Mouse (Mus musculus) embryonic stem cell, embryonic (primary cell): ENCODE measurements around the gene Csmd2.

Source experiments
- CTCF ChIA-PET, 4 experiments: fragments of 300-600 bp in 2 of 4; fragments of 350-600 bp in 2 of 4; sonication (Branson Sonifier 250); formaldehyde crosslinking; loops; one replicate each; lab custom pipeline; 2022; ENCODE audit warnings: inconsistent platforms in 2 of 4; lab: Charles Lee
- POLR2A ChIA-PET, 4 experiments: fragments of 300-600 bp in 2 of 4; fragments of 350-600 bp in 2 of 4; sonication (Branson Sonifier 250); formaldehyde crosslinking; loops; one replicate each; lab custom pipeline; 2022; ENCODE audit warnings: antibody characterized with exemption in 4 of 4, inconsistent platforms in 1 of 4; lab: Charles Lee

The Csmd2 gene

GRCm38 (mm10) chr4:128405576-128405975 lies 417.9 kb downstream of the Csmd2 start:
- POLR2A ChIA-PET: no interaction called here
- CTCF ChIA-PET: interaction anchor here in 2 of 4 experiments (0.6 kb wide), 2 partner anchors 13 to 620 kb away, joined by 3 read pairs; no protein-coding TSS in a partner anchor

DNA sequence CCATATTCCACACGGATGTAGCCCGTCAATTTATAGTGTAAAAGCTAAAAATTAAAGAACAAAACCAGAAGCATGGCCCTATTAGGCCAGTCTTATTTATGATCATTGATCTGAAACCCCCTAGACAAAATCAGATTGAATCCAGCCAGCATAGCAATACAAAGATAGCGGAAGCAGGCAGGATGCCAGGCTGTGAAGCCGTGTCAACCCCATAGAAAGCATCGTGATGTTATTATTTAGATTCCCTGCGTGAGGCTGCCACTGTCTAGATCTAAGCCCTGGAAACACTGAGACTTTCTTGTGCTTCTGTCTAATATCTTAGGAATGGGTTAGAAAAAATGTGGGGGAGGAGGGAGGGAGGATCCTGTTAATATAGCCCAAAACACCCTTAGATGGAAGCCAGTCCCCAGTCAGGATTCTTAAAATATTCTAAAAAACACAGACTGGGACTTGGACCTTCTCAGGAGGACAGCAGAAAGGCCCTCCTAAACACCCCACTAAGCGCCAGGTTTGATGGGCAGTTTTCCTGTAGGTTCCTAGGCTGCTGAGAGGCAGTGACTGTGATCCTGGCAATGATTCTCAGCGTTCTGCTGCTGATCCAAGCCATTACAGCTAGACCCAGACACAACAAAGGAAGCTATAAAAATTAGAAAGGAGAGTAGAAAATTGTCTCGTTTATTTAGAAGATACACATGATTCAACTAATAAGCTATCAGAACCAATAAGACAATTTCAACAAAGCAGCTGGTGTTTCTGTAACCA lies 419.6 kb downstream of the Csmd2 start:
- ChIA-PET POLR2A (no interaction called here), CTCF (interaction anchor here in 1 of 4 experiments (0.5 to 0.7 kb wide), 3 partner anchors 536 to 1053 kb away, joined by 3 to 7 read pairs (median 5); partner anchors contain the start of gene Gjb4)

DNA sequence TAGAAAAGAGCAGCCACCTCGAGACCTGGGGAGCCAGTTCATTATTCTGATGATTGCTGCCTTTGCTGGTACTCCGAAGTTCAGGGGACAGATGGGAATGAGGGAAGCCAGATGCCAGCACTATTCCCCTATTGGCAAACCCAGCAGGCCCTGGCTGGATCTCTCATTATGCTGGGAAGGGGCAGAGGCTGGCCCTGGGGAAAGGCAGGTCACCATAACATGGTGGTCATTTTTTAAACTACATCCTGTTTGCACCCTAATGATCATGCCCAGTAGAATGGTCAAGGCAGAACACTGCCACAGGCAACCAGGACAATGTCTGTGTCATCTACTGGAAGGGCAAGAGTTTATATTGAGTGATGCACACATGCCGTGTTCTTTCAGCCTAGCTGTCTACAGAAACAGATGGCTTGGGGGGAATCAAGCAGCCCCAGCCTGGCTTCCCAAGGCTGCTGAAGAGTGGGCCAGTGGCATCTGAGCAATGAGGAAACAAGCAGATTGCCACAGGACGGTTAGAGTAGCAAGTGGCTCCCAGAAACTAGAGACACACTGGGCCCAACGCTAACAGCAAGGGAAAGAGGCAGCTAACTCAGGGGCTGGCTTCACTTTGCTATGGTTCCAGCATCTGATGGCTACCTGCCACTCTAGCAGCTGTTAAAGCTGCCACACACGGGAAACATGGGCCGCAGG lies 424.4 kb downstream of the Csmd2 start:
- ChIA-PET POLR2A (no interaction called here), CTCF (no interaction called here)

DNA sequence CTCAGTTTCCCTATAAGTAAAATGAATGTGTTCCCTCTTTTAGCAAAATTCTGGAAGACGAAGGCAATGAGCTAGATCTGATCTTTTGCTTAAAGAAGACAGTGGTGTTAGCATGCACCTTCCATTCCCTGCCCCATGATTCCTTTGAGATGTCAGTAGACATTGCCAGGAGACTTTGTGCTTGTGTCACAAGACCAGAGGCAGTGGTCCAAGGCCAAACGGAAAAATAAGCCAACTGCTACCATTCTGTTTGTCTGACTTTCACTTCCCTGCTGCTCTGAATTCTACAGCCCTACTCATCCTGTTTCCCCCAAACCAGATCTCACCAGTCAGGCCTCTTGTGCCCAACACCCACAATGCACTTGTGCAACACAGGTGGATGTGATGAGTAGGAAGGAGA lies 427.1 kb downstream of the Csmd2 start:
- ChIA-PET CTCF (no interaction called here), POLR2A (no interaction called here)

DNA sequence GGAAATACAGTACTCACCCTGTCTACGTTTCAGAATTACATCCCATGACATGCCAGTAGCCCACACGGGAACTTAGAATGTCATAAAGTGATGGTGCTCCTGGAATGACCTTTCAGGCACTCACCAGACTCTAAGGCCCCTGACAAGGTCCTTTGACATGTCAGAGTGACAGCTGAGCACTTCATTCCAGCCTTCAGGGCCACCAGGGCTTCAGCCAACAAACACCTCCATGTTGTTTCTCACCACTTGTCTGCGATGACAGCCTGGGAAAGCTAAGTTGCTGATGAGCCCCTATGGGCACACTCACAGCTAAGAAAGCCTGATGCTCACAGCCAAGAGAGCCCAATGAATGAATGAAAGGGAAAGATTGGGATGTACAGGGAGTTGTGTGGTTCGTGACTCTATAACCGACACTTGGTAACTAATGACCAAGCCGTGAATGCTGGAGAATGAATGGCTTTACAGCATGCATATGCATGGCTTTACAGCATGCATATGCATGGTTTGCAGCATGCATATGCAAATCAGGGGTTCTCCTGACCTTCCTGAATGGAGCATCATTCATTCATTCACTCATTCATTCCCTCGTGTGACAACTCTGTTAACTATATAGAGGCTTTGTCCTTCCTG lies 432.4 kb downstream of the Csmd2 start:
- ChIA-PET POLR2A (no interaction called here), CTCF (no interaction called here)

DNA sequence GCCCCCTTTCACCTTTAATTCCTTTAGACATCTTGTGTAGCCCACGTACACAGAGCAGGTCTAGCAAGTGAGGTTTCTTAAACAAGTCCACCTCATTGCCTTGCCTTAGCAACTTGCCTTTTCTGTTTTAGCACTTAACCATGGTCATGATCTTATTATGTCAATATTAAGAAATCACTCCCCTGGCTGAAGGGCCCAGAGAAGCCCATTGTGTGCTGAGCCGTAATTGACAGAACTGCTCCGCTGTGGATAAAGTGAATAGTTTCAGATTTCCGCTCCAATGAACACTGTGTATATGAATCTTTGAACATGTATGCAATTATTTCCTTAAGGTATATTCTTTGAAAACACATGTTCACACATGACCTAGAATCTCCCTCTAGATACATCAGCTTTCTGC lies 434.8 kb downstream of the Csmd2 start:
- ChIA-PET POLR2A (no interaction called here), CTCF (no interaction called here)

DNA sequence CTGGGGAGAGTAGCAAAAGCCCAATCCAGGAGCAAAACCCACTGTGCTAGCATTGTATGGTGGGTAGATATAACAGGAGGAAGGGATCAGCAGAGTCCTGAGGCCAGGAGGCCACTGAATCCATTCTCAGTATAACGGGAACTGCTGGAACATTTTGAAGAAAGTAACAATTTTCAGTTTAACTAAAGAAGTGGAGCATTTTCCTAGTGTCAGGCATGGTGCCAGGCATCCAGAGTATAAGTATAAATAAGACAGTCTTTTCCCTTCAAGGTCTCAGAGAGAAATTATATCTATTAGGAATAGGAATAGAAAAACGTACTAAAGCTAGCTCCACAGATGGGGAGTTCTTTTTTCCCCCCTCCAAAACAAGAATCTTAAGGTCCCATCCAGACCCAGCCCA lies 437.7 kb downstream of the Csmd2 start:
- ChIA-PET CTCF (no interaction called here), POLR2A (no interaction called here)

DNA sequence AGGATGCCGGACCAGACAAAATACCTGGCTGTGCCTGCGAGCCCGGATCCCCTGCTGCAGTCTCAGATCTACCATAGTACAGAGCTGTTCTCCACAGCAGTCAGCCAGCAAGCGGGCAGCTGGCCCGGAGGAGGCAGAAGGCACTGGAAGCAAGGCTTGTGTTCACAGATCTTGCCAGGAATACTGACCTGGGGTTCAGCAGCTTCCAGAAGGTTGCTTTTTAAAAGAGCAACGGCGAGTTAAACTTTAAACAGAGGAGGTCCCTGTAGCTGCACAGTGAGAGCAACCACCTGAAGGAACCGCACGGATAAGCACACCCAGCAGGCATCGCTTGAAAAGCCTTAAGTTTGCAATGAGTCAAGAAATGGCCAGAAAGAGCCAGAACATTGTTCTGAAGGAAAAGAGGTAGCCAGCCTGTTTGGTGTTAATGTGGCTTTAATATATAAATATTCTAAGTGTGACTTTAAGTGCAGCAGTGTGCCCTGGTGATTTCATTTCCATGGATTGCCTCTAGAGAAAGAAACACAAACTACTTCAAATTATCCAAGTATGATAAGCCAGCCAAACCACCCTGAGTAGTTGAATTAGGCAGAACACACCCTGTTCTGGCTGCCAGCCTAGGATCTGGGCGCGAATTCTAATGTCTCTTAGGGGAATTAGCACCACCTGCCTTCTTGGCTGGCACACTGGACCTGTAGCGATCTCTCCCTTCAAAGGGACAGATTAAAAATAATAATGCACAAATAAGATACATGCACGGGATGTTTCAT lies 439.8 kb downstream of the Csmd2 start:
- CTCF ChIA-PET: no interaction called here
- POLR2A ChIA-PET: no interaction called here

DNA sequence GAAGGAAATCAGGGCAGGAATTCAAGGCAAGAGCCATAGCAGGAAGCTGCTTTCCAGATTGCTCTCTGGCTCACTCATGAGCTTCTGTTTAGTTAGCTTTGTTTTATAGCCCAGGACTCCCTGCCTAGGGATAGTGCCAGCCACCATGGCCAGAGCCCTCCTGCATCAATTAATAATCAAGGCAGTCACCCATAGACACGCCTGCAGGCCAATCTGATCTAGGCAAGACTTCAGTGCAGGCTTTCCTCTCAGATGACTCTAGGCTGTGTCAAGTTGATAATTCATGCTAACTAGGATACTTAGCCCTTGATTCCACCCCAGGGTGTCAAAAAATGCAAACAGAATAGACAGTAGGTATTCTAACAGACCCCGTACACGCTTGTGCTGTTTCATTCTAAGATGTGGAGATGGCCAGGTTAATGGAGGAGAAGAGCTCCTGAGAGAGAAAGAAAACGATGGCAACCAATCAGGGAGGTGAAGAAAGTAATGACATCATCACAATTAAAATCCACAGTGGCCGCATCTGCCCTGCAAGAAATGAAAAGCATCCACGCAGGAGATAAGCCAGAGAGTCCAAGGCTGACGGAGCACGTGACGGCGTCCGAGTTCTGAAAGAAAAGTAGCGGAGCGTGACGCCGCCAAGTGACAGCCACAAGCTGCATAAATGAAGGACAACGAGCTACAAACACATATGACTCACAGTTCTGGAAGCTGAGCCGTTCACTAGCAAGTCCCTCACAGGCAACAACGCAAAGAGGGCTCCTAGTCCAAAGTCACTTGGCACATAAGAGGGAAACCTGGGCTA lies 440.8 kb downstream of the Csmd2 start:
- POLR2A ChIA-PET: no interaction called here
- CTCF ChIA-PET: no interaction called here

DNA sequence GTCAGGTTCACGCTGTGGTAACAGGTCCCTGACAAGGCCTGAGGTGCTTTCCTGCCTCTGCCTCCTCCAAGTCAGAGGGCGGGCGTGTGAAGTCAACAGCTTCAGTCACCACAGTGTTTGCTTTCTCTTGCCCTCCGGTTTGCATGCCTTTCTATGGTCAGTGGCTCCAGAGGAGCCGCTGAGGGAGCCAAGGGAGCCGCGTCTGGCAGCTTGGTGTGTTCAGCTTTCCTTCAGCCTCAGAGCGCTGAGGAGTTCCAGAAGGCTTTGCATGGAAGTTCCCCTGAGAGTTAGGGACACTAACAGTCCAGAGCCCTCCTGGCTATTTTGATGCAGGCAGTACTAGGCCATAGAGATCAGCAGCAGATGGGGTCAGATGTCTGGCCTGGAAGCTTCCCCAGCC lies 441.9 kb downstream of the Csmd2 start:
- POLR2A ChIA-PET: no interaction called here

DNA sequence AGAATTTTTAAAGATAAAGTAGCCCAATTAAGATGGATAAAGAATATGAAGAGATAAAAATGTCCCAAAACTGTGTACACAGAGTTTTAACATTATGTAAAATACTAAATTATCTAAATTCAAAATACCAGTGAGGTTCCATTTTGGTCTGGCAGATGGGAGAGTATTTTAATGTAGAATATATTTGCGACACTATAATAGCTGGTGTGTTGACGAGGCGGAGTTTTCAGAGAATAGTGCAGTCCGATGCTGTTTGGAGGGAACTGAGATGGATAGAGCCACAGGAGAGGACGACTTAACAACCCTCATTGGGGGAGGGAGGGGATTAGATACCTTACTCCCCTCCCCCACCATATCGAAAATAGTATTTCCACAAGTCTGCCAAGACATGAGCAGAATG lies 452.9 kb downstream of the Csmd2 start:
- ChIA-PET CTCF (no interaction called here), POLR2A (no interaction called here)

More for the DNA sequence above, 441.9 kb downstream of the Csmd2 start:
- CTCF ChIA-PET: interaction anchor here in 1 of 4 experiments (0.6 kb wide), 1 partner anchor 118 kb away, joined by 3 read pairs; no protein-coding TSS in a partner anchor

DNA sequence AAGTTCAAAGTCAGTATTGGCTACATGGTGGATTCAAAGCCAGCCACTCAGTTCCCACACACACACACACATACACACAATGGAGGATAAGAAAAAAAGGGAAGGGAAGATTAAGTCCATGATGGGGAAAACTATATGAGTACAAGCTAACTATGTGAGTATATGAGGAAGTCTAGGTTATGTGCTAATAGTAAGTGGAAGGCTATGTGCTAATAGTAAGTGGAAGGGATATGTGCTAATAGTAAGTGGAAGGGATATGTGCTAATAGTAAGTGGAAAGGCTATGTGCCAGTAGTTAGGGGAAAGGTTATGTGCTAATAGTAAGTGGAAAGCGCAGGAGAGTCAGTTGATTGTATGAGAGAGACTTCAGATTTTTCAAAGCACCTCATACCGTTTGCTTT lies 453.6 kb downstream of the Csmd2 start:
- ChIA-PET POLR2A (no interaction called here), CTCF (no interaction called here)

- CTCF ChIA-PET: interaction anchor here in 1 of 4 experiments (0.6 kb wide), 2 partner anchors 610 to 707 kb away, joined by 3 to 4 read pairs; no protein-coding TSS in a partner anchor
Observed at GRCm38 (mm10) chr4:128442791-128443190, 455.1 kb downstream of the Csmd2 start.

DNA sequence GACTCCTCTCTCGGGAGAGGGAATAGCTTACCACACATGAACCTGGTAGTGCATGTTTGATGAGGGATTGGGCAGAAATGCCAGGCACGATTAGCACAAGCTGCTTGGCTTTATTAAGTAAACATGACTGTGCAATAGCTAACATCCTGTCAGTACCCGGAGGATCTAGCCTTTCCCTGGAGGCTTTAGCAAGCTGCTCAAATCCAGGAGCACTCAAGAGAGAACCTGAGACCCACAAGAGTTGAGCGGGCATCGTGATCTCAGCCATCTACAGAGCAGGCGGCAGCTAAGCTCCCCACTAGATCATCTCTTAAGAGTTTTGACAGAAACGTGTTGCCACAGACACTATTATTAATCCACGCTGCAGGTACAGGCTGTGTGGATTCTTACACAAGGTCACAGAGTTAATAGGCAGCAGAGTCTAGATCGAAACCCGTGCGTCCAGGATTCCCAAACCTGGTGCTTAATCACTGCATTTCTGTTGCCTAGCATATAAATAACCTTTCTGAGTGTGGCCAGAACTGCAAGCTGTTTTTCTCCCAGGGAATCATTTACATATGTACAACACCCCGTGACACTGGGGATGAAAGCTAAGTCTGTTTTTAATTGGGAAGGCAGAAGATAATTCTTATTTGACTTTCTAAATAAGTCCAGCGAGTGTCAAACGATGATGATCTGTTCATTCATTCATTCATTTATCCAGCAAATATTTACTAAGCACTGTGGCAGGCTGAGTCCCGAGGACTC lies 458.0 kb downstream of the Csmd2 start:
- CTCF ChIA-PET: no interaction called here
- POLR2A ChIA-PET: no interaction called here

More at GRCm38 (mm10) chr4:128442791-128443190, 455.1 kb downstream of the Csmd2 start:
- POLR2A ChIA-PET: no interaction called here

GRCm38 (mm10) chr4:128448831-128449431 lies 461.3 kb downstream of the Csmd2 start:
- POLR2A ChIA-PET: no interaction called here

DNA sequence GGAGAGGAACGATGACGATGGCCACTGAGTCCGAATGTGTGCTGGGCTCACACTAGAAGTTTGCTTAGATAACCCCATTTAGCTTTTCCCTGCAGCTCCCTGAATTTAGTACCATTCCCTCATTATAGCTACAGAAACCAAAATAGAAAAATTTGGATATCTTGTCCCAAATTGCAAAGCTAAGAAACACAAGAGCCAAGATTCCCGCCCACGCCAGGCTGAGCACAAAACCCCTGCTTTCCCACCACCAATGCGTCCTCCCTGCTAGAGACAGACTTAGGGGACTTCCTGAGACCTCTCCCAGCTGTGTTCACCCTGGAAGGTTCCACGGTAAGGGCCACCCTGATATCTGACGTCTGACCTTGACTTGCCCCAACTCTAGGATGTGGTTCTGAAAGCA lies 462.5 kb downstream of the Csmd2 start:
- ChIA-PET CTCF (interaction anchor here in 1 of 4 experiments (0.6 kb wide), 1 partner anchor 889 kb away, joined by 8 read pairs; no protein-coding TSS in a partner anchor), POLR2A (no interaction called here)

More at GRCm38 (mm10) chr4:128448831-128449431, 461.3 kb downstream of the Csmd2 start:
- CTCF ChIA-PET: no interaction called here

DNA sequence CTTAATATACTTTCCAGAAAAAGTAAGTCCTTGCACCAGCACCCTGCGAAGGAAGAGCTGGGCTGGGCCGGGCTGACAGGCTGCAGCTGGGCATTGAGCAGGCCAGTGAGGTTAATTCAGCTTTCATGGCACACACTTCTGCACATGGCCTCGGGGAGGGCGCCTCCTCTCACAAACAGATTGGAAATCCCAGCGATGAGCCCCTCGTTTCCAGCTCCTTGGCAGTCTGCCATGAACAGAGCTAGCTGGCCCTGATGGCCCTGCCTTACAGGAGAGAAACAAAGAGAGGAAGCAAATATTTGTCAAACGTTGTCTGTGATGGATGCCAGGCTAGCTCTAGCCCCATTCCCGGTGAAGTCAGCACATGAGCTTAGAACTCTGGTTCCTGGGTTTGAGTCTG lies 463.3 kb downstream of the Csmd2 start:
- ChIA-PET POLR2A (no interaction called here), CTCF (interaction anchor here in 1 of 4 experiments (0.6 kb wide), 1 partner anchor 804 kb away, joined by 3 read pairs; no protein-coding TSS in a partner anchor)
